Mouse (Mus musculus): ENCODE measurements at regions not wholly inside any gene's neighbourhood (a gene's known extent, or its start where the extent isn't known, plus 50 kb on each side); places are given as distances from the start of the nearest gene placed in this dataset.

DNA sequence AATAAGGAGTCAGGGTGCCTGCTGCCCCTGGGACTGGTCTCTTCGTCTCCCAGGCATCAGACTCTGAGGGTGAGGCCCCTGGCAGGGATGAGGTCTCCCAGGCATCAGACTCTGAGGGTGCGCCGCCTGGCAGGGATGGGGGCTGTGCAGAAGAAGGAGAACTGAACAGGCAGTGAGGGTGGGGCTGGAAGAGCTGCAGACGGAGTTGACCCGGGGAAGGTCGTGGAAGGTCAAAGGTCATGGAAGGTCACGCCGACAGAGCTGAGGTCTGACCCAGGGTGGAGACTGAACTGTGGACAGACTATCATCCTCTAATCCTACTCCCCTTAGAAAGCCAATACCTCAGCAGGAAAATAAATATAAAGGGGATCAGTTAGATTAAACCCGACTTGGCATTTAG lies 50.6 kb upstream of the Grik3 start:
- intact Hi-C loops (cut with DNase I): no loop called here
- no peak for DNase-seq

DNA sequence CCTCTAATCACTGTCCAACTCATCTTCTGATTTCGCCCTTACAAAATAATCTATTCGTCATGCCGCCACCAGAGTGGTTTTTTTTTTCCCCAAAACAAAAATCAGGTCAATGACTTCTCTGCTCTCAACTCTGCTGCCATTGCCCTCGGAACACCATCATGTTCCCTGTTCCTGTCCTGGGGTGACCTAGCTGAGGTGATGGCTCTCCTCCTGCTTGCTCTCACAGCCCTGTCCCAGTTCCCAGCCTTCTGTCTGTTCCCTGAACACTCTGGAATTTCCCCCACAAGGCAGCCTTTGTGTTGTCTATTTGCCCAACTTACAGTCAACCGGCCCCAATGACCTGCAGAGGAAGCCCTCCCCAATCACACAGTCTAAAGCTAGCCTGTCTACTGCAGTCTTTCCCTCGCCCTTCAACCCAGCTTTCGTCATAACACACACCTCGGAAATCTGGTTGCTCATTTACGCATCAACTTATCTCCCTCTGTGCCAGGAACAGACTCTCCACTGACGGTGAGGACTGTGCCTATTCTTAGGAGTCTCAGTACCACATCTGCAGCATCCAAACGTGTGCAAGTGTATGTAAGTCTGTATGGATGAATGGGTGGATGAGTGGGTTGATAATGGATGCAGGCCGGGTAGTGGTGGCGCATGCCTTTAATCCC lies 53.2 kb upstream of the Grik3 start:
- no peak for DNase-seq
- intact Hi-C loops (cut with DNase I): no loop called here

DNA sequence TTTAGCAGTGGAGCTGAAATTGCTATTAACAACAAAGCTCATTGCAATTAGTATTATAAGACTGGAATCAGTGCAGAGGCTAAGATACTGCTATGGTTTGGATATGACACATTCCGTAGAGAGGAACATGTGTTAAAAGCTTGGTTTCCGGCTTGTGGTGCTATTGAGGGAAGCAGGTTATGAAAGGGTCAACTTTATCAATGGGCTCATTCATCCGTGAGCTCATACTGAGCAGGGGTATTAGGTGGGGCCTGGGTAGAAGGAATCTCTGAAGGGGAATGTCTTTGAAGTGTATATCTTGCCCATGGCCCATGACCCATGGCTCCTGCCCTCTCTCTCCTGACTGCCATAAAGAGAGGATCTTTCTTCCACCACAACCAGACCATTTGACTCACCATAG lies 57.0 kb upstream of the Grik3 start:
- intact Hi-C loops (cut with DNase I): no loop called here
- no peak for DNase-seq

DNA sequence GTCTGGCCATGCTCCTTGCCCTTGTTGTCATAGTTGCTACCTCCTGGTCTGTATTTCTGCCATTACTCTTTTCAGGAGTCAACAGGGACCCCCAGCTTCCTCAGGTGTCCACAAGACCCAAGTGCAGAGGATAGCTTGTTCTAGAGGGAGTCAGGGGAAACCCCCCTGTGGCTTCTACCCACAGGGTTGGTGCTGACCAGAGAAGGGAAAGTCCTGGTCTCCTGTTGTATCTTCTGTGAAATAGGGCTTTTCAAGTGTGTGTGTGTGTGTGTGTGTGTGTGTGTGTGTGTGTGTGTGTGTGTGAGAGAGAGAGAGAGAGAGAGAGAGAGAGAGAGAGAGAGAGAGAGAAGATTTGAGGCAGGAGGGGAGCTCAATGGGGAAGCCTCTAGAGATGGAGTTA lies 58.9 kb upstream of the Grik3 start:
- intact Hi-C loops (cut with DNase I): no loop called here
- no peak for DNase-seq

DNA sequence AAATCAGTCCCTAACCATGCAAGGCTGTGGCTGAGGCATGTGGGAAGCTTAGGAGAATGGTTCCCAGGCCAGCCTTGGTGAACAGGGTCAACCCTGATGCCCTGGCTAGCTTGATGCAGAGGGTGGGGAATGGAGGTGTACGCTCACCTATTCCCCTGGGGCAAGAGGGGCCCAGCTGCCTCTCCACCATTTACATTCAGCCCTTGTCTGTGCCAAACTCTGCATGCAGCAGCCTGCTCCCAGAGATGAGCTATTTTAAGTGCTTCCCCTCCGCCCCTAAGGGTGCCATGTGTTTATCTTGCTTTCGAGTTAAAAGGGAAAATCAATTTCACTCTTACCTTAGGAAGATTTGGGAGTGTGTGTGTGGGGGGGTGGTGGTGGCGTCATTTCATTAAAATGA lies 59.7 kb upstream of the Grik3 start:
- no peak for DNase-seq
- intact Hi-C loops (cut with DNase I): no loop called here

DNA sequence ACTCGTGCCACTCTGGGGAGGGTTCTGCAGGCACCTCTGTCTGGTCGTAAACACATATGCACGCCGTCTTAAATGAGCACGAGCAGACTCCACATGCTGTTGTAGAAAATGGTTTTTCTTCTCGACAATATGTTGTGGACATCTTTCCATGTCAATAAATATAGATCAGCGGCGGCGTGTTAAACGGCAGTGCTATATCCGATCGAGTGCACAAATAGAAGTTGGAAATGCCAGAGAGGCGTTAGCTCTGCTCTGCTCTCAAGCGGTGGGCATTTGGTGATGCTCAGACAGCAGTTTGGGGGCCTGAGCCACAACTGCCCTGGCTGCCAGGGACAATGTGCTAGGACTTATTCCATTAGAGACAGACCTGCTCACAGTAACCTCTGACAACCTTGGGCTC lies 61.8 kb upstream of the Grik3 start:
- intact Hi-C loops (cut with DNase I): no loop called here
- no peak for DNase-seq

DNA sequence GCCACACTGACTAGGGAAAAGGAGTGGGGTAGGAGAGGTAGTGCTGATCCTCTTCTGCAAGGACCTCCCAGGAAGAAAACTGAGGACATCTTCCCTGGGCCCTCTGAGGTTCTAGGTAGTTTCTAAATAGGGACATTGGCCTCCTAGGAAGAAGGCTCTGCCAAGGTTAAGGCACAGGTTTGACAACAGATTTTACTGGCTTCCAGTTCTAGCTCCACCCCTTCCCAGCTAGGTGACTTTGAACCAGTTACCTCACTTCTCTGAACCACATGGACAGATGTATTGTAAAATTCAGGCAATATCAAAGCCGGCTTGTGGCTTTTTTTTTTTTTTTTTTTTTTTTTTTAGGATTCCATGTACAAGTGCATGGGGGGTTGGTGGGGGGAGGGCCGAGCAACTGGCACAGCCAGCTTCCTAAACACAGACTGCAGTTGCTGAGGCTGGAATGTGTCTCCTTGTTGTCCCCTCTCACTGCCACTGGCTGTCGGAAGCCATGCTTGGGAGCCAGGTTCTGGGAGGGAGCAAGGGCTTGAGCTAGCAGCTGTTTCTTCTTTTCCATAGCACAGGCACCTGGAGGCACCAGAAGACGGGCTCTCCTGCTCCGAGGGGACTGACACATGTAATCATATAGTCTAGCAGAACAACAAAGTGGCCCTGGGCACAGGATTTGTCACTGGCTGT lies 69.8 kb upstream of the Grik3 start:
- DNase-seq: no peak
- intact Hi-C loops (cut with DNase I): no loop called here

DNA sequence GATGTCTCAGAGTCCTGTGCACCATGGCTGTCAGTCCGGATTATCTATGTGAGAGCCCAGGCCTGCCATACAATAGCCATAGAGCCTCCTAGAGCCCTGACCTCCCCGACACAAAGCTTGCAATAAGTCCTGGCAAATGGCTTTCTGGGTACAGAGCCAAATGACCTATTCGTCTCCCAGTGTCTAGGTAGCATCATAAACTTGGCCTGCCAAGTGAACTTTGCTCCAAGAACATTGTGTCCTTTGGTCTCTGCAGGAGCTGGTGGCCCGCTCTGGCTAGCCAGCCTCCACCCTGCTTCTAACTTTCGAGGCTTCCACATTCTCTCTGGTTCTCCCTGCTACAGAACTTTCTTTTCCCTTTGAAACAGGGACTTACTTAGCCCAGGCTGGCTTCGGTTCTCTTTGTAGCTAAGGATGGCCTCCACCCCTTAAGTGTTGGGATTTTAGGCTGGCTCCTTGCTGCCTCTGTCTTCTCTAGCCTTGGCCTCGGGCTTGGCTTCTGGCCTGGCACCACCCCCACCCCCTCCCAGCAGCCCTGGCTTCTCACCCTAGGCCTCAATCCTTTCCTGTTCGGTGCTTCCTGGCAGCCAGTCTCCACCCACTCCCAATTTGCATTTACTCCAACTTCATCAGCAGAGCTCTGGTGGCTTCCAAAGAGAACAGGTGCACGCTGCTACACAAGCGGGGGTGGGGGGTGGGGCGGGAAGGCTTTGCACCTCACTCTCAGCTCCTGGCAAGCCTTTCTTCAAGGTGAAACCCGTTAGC lies 70.8 kb upstream of the Grik3 start:
- DNase-seq: no peak
- intact Hi-C loops (cut with DNase I): no loop called here

DNA sequence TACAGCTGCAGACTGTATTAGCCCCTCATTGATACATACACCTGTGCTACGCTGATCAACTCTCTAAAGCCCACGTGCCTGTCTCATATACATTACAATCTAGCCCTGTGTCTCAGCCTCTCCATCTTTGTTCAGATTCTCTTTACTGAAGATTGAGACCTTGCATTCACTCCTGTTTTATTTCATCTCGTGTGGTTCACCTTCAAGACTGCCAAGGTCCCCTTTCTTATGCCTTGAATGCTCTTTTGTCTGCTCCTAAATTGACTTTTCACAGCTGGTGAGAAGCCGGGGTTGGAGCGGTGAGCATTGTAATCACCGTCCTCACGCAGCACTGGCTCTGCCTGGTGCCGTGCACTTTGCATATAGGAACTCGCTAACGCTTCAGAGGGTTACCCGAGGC lies 75.2 kb upstream of the Grik3 start:
- intact Hi-C loops (cut with DNase I): no loop called here
- no peak for DNase-seq

DNA sequence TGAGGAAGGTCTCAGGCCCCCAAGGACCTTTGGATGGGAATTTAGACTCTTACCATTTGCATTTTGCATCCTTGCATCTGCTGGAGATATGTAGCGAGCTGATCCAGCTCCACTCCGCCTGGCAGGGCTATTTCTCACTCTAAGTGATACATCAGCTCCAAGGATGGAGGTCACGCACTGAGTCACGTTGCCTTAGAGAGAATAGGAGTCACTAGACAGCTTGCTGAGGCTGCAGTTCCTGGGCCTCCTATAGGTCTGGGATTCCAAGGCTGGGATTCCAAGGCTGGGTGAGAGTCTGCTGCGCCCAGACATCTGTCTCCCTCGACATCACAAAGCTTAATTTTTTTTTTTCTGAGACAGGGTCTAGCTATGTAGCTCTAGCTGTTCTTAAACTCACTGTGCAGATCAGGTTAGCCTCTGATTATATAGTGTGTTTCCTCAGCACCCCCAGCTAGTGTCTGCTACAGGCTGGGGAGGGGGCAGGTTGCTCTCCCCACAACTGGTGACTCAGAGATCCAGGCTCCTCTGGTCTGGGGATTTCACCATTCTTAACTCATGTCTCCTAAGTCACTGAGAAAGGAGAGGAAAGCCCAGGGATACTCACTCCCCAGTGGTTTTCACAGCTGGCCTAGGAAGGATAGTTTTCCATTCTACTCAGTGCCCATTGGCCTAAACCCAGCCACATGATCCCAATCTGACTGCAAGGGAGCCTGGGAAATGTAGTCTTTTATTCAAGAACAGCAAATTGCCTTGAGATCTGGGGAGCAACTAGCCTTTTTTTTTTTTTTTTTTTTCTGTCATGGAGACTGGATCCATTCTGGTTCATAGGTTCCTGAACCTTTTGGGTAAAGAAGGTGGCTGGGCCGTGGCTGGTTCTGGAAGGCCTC lies 76.4 kb upstream of the Grik3 start:
- DNase-seq: peak in 1 of 2 experiments; percentile 8
- intact Hi-C loops (cut with DNase I): no loop called here

DNA sequence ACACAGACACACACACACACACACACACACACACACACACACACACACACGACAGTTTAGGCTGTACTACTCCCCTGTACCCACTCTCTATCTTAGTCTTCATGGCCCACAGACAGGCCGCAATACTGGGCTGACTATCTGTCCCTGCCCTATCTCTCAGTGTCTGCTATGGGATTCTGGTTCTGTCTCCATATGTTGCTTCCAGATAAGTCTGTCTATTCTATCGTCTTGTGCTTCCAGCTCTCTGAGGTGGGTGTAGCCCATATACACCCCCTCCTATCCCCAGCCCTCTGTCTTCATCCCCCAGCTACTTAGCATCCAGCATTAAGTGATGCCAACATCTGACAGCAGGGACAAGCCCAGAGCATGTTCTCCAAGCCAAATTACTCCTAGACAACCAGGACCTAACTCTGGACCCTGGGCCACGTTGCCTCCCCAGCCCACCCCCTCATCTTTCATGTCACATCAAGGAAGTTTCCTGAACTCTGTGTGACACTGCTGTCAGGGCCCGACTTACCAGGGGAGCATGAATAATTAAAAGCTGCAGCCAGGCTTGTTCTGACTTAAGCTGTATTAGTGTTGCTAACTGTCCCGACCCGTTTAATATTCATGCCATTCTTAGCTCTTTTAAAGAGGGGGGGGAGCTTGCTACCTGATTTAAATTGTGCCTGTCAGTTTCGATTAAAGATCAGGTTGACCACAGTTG lies 79.6 kb upstream of the Grik3 start:
- DNase-seq: no peak
- intact Hi-C loops (cut with DNase I): no loop called here

DNA sequence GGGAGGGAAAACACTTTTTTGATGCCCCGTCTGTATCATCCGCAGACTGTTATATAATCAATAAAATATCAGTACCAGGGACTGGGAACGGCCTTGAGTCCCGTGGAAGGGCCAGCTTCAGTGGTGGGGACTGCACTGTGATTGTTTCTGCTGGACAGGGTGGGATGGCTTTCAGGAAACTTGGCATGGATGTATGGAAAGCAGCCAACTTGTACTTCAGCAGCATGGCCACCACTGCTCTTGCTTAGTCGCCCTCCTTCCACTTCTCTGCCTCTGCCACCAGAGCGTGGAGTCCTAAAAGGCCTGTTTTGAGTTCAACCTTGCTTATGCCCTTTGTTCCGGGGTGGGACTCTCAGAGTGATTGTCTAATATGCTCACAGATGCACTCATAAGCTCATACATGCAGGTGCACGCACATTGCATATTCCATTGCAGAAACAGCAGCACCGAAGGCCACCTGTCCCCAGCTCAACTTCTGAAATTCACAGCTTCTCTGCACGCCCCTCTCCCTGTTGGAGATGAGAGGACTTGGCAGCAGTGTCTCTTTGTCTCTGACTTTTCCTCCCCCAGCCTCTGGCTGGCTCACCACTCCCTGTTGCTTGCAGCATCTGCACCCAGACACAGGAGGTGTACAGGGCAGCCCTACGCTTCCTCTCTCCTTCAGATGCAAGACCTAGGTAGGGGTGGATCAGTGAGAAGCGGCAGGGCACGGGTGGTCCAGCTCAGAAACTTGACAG lies 91.0 kb upstream of the Grik3 start:
- intact Hi-C loops (cut with DNase I): no loop called here
- no peak for DNase-seq

DNA sequence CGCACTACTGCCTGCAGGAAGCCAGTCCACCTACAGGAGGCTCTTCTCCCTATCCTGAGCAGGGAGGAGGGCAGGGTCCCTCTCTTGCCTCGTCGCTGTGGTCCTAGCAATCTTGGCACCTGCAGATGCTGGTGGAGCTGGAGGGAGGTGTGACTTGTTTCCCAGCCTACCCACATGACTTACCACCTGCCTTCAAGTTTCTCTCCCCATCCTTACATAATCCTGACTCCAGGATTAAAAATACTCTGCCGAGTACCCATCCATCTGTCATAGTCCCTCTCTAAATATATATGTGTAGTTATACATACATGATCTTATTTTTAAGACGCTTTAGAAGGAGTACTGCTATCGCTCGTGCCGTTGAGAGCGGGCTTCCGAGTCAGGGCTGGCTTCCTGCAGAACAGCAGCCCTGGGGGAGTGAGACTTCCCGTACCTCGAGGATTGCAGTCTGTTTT lies 93.5 kb upstream of the Grik3 start:
- DNase-seq: no peak
- intact Hi-C loops (cut with DNase I): no loop called here

DNA sequence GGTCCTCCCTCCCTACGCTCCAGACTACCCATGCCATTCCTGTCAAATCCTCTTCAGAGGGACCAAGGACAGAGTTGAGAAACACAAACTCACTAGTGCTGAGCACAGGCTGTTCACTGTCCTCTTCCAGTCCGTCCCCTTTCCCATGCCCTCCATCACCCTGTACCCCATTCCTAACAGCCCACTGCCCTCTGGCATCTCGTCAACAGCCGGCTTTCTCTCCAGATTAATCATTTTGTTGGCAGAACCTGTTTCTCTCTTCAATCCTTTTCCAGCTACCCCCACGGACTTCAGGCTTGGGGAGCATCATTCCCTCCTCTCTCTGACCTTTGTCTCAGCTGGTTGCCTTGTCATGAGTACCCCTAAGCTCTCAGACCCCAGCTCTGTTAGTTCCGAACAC lies 99.2 kb upstream of the Grik3 start:
- DNase-seq: no peak
- intact Hi-C loops (cut with DNase I): no loop called here

DNA sequence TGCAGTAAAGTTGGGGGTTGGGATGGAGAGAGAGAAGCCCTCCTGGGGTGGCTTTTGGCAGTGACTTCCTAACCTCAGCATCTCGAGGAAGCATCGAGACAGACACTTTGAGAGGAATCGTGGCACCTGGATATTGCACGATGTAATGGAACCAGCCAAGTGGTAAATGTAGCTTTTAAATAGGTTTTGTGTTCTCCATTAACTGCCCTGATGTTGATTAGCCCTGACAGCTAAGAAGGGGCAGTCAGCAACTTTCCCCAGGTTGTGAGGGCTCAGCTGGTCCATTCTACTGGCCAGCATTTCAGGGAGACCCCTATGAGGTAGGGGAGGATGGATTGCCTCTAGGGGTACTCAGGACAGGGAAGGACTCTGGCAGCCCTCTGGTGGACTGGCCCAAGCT lies 104.7 kb upstream of the Grik3 start:
- no peak for DNase-seq
- intact Hi-C loops (cut with DNase I): no loop called here

DNA sequence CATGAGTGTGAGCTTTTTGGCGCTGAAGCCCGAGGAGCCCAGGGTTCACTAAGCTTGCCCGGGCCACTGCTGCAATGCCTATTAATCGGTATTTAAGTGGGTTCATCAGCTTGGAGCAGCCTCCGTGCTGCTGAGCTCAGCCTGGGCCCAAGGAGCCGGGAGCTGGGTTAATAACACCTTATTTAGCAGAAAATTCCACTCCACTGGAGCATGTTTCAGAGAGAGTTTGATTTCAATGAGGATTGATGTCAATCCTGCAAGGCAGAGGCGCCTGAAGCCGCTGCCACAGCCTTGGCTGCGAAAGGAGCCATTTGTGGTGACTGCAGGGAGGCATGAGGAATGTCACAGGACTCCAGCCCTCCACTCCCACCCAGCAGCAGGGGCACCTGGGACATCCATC lies 126.5 kb upstream of the Grik3 start:
- intact Hi-C loops (cut with DNase I): no loop called here
- no peak for DNase-seq

DNA sequence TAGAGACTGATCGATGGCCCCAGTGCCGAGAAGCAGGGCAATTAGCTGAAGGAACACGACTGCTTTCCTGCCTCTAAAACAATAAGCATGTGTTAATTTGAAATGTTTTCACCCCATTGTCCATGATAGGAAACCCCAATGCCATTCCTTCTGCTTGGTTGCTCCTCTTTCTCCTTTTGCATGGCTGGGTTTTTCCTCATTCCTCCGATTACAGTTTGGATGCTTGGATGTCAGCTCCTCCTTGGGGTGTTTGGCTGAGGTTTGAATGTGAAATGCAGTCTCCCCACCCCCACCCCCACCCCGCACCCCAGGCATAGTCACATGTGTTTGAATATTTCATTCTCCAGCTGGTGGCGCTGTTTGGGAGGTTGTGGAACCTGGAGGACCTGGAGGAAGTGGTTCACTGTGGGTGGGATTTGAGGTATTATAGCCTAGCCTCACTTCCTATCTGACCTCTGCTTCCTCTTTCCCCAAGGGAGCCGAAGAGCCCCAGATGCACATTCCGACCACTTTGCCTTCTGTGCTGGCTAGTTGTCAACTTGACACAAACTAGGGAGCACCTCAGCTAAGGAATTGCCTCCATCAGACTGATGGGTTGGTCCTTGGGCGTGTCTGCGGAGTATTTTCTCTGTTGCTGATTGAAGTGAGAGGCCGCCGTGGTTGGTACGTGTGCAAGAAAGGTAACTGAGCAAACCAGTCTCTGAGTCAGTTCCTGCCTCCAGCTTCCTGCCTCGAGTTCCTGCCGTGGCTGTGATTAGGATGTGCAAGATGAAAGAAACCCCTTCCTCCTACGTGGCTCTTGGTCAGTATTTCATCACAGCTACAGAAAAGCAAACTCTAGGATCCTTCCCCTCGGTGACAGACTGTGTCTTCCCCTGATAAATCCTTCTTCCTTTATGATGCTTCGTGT lies 128.6 kb upstream of the Grik3 start:
- no peak for DNase-seq
- intact Hi-C loops (cut with DNase I): no loop called here

DNA sequence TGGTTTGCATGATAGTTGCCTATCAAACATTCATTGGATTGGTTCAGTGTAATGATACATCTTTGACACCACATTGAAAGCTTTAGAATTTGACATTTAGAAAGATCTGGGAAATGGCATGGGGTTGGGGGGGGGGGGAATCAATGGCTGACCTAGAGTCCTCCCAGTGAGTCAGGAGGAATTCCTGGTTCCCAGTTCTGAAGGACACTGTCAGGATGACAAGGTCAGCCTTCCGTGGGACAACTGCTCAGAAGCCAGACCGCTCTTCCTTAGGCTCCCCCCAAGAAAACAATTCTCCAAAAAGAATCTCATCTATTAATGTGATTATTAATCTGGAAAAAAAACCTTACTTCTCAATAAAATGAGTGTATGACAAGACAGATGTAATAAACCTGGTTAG lies 132.1 kb upstream of the Grik3 start:
- no peak for DNase-seq
- intact Hi-C loops (cut with DNase I): no loop called here

DNA sequence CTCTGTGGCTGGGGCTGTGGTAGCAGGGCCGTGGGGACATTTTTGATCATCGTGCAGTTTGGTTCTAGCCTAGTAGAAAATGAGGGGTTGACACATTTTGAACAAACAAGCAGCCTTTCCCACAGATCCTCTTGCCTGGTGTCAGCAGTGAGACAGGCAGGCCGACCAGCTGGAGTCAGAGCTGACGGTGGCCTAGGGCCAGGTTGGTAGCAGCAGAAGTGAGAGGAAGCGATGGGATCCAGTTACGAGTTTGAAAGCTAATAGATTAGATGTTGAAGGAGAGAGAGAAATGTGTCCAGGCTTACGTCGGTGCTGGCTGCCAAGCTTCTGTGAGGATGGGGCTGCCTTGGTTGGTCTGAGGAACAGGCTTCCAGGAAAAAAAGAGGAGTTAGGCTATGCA lies 134.1 kb upstream of the Grik3 start:
- DNase-seq: no peak
- intact Hi-C loops (cut with DNase I): no loop called here

Data from heart, postnatal 10 days (tissue).